Mouse (Mus musculus) lung, embryonic 15.5 days (tissue): ENCODE measurements around the gene Gm14819. TPM values are rescaled to one million over a fixed set of nuclear protein-coding genes. Genes with fewer than 3 reads are reported as not detected.
"Not testable (repeated sequence)": the region's sequence is repeated elsewhere in the genome, so short reads cannot be mapped to it uniquely, and the experiment has no call there.

Experiments used
- ATAC-seq: fragments of 200-750 bp; cut with Nextera tagmentation; 2 replicates; pipeline ENCODE4 v1.8.0; 2017; ENCODE audit warnings: moderate number of reproducible peaks, borderline replicate concordance; ENCODE audit not compliant: low FRiP score, low TSS enrichment; ENCODE audit errors: extremely low read depth
- H3K27ac ChIP-seq: fragments of 300-500 bp; sonication (generic); 2 replicates; pipeline ENCODE4 v1.5.1; 2015; ENCODE audit warnings: moderate library complexity, mild to moderate bottlenecking, inconsistent platforms
- H3K27me3 ChIP-seq: fragments of 300-500 bp; sonication (generic); 2 replicates; pipeline ENCODE4 v1.6.1; 2015; ENCODE audit warnings: inconsistent platforms
- H3K36me3 ChIP-seq: fragments of 300-500 bp; sonication (generic); 2 replicates; pipeline ENCODE4 v1.6.1; 2015; ENCODE audit warnings: inconsistent platforms
- H3K4me1 ChIP-seq: fragments of 300-500 bp; sonication (generic); 2 replicates; pipeline ENCODE4 v1.6.1; 2015; ENCODE audit warnings: inconsistent platforms
- H3K4me2 ChIP-seq: fragments of 300-500 bp; sonication (generic); 2 replicates; pipeline ENCODE4 v1.6.1; 2015; ENCODE audit warnings: inconsistent platforms, mild to moderate bottlenecking, moderate library complexity
- H3K4me3 ChIP-seq: fragments of 300-500 bp; sonication (generic); 2 replicates; pipeline ENCODE4 v1.5.1; 2015; ENCODE audit warnings: mild to moderate bottlenecking, inconsistent platforms
- H3K9ac ChIP-seq: fragments of 300-500 bp; sonication (generic); 2 replicates; pipeline ENCODE4 v1.6.1; 2015; ENCODE audit warnings: inconsistent platforms
- H3K9me3 ChIP-seq: fragments of 300-500 bp; sonication (generic); 2 replicates; pipeline ENCODE4 v1.6.1; 2016; ENCODE audit warnings: inconsistent platforms
- WGBS: fragments of 180-500 bp; shearing (Covaris S2); methylation state at CpG from one replicate; pipeline ENCODE4 v1.1.7; 2015; 5-methylcytosine and 5-hydroxymethylcytosine counted together
- polyA plus RNA-seq: library from polyadenylated mRNA; unstranded; fragments of >200 nt; fragmentation: Nextera tagmentation; extraction: Ambion mirVana; gene quantifications from 2 replicates; pipeline ENCODE4 v1.2.1, GENCODE M21; 2015

The Gm14819 gene
- not detected in 2 replicates for polyA plus RNA-seq

- no CpG with 5 or more reads among the region's 6 CpGs for WGBS
- H3K9me3 ChIP-seq, H3K27me3 ChIP-seq, H3K27ac ChIP-seq, ATAC-seq, H3K4me3 ChIP-seq, H3K4me2 ChIP-seq, H3K9ac ChIP-seq, H3K36me3 ChIP-seq, H3K4me1 ChIP-seq: not testable (repeated sequence)
Observed at GRCm38 (mm10) chrX:35403883-35404282, at the start of gene Gm14819. Gm14819 (plus strand) TSS chrX:35404183.
